33 mouse cellular contexts compared by ENCODE assay signal in the genomic region with DNA sequence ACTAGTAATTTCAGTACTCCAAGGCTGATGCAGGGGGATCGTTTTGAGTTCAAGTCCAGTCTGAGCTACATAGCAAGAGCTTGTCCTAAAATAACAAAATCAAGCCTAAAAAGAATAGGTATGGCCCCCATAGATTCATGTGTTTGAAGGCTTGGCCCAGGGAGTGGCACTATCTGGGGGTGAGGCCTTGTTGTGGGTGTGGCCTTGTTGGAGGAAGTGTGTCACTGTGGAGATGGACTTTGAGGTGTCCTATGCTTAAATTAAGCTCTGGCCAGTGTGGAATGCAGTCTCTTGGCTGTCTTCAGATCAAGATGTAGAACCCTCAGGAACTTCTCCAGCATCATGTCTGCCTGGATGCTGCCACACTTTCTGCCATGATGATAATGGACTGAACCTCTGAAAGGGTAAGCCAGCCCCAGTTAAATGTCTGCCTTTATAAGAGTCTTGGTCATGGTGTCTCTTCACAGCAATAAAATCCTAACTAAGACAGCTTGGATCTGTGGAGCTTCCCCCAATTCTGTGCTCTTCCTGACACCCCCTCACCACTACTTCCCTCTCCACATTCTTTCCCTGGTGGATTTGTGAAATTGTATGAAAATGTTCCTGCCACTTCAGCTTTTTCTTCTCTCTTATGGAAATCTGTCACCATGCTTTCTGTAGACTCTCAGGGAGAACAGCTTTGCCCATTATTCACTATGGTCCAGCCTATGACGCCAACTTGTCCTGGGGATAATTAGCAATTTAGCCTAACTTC. TPM values are rescaled to one million over a fixed set of nuclear protein-coding genes. Genes with fewer than 3 reads are reported as not detected.
DNase-seq lines count a peak whose midpoint lies in the region; ATAC-seq and TF ChIP-seq lines count a peak whose summit lies in the region.
"Had no signal": no experiment of that assay in that cellular context is flagged by ENCODE, and none has a peak within 500 bp of the region (broad histone marks: within the 10 kb centered on the region; RNA-seq: fewer than 3 reads in every experiment).

No protein-coding gene starts in this region.

- DNase-seq in heart, adult 2 months: no peak
- peak; percentile 37 for DNase-seq in MEL (ENCODE audit: low read depth, low spot score)
- no peak for DNase-seq in stomach, postnatal 0 days (ENCODE audit: low spot score)
- DNase-seq: adrenal gland, postnatal 10 days; B cell, adult 2 months; cerebellum, adult 11-12 months; cerebellum, postnatal 10 days; kidney, adult 2 months; kidney, postnatal 36 days; lung, postnatal 36 days; retina, postnatal 1 day; spleen, adult 18-20 months; thymus, adult 18-20 months; thymus, postnatal 25 days had no signal

- peak overlapping the region; percentile 52; the same call in 1 of the 2 replicates for H3K27ac ChIP-seq in heart, embryonic 12.5 days (ENCODE audit: poor library complexity, severe bottlenecking)
- no peak overlapping the region for H3K27ac ChIP-seq in heart, adult 2 months
- no peak overlapping the region for H3K27ac ChIP-seq in MEL (ENCODE audit: control insufficient read depth, low read depth, low read length)
- H3K27ac ChIP-seq in intestine, embryonic 16.5 days (ENCODE audit: low read length): no peak overlapping the region
- no peak overlapping the region for H3K27ac ChIP-seq in midbrain, embryonic 13.5 days
- no peak overlapping the region for H3K27ac ChIP-seq in stomach, postnatal 0 days (replicated peaks)
- H3K27ac ChIP-seq in forebrain, embryonic 13.5 days: no peak overlapping the region
- H3K27ac ChIP-seq: forebrain, embryonic 15.5 days; heart, embryonic 15.5 days; hindbrain, embryonic 12.5 days; hindbrain, postnatal 0 days; layer of hippocampus, adult 2 months; left cerebral cortex, adult 2 months; limb, embryonic 13.5 days; liver, embryonic 15.5 days; lung, embryonic 15.5 days; midbrain, embryonic 12.5 days had no signal

- H3K36me3 ChIP-seq in heart, embryonic 12.5 days: peaks cover 26% of the 10 kb centered on the region
- no peaks in the 10 kb centered on the region for H3K36me3 ChIP-seq in heart, adult 2 months (ENCODE audit: control insufficient read depth, insufficient read depth, low read length)
- H3K36me3 ChIP-seq in MEL (ENCODE audit: control insufficient read depth in 1 of 2, insufficient read depth in 2 of 2, low read length in 2 of 2): peaks cover 0 to 5% of the 10 kb centered on the region in 2 experiments; a peak in 2 of 4 replicates
- H3K36me3 ChIP-seq in intestine, embryonic 16.5 days (ENCODE audit: control insufficient read depth, insufficient read depth, low read length): peaks cover 8% of the 10 kb centered on the region; the same call in 1 of the 2 replicates
- no peaks in the 10 kb centered on the region for H3K36me3 ChIP-seq in midbrain, embryonic 13.5 days
- H3K36me3 ChIP-seq in stomach, postnatal 0 days (ENCODE audit: control insufficient read depth, insufficient read depth, low read length): no peaks in the 10 kb centered on the region
- H3K36me3 ChIP-seq in forebrain, embryonic 13.5 days (ENCODE audit: poor library complexity, severe bottlenecking): peaks cover 3% of the 10 kb centered on the region; the same call in 1 of the 2 replicates
- H3K36me3 ChIP-seq: hindbrain, embryonic 12.5 days; liver, embryonic 15.5 days; lung, embryonic 15.5 days had no signal

- TF ChIP-seq CTCF in heart, adult 2 months (IDR thresholded peaks at IDR 0.05): no peak
- no peak for TF ChIP-seq CTCF in MEL (IDR thresholded peaks at IDR 0.05 in 2 of 3, conservative IDR thresholded peaks at IDR 0.05 in 1 of 3; ENCODE audit: control insufficient read depth in 1 of 3, insufficient read depth in 1 of 3, low read depth in 2 of 3, low read length in 3 of 3, poor library complexity in 1 of 3, severe bottlenecking in 1 of 3)
- no peak for TF ChIP-seq CTCF in stomach, postnatal 0 days (IDR thresholded peaks at IDR 0.05; ENCODE audit: low read depth)

- H3K4me1 ChIP-seq in heart, embryonic 12.5 days (replicated peaks): peaks cover 33% of the 10 kb centered on the region
- peaks cover 2% of the 10 kb centered on the region for H3K4me1 ChIP-seq in heart, adult 2 months (ENCODE audit: control insufficient read depth, insufficient read depth, low read length)
- no peaks in the 10 kb centered on the region; a peak in 1 of 4 replicates for H3K4me1 ChIP-seq in MEL (ENCODE audit: control insufficient read depth in 1 of 2, insufficient read depth in 2 of 2, low read length in 2 of 2)
- peaks cover 31% of the 10 kb centered on the region for H3K4me1 ChIP-seq in intestine, embryonic 16.5 days (ENCODE audit: control insufficient read depth, insufficient read depth, low read length)
- no peaks in the 10 kb centered on the region for H3K4me1 ChIP-seq in midbrain, embryonic 13.5 days (replicated peaks)
- H3K4me1 ChIP-seq in stomach, postnatal 0 days (replicated peaks; ENCODE audit: control insufficient read depth, insufficient read depth): no peaks in the 10 kb centered on the region
- peaks cover 6% of the 10 kb centered on the region; the same call in 1 of the 2 replicates for H3K4me1 ChIP-seq in forebrain, embryonic 13.5 days
- H3K4me1 ChIP-seq: hindbrain, embryonic 12.5 days; limb, embryonic 13.5 days had no signal

- WGBS in heart, embryonic 12.5 days: 83% methylated on average over 2 of the region's 2 CpGs
- 96% methylated on average over 2 of the region's 2 CpGs for WGBS in heart, adult 2 months
- WGBS in intestine, embryonic 16.5 days: 94% methylated on average over 2 of the region's 2 CpGs
- 94% methylated on average over 2 of the region's 2 CpGs for WGBS in midbrain, embryonic 13.5 days
- WGBS in stomach, postnatal 0 days: 87% methylated on average over 2 of the region's 2 CpGs
- 90% methylated on average over 2 of the region's 2 CpGs for WGBS in forebrain, embryonic 13.5 days

- H3K9me3 ChIP-seq in heart, embryonic 12.5 days (replicated peaks): no peaks in the 10 kb centered on the region
- H3K9me3 ChIP-seq in MEL (replicated peaks; ENCODE audit: insufficient read depth, low read length): no peaks in the 10 kb centered on the region
- H3K9me3 ChIP-seq in intestine, embryonic 16.5 days (ENCODE audit: control insufficient read depth, low read length): no peaks in the 10 kb centered on the region
- no peaks in the 10 kb centered on the region for H3K9me3 ChIP-seq in midbrain, embryonic 13.5 days
- H3K9me3 ChIP-seq in stomach, postnatal 0 days (ENCODE audit: control insufficient read depth, low read length): no peaks in the 10 kb centered on the region
- no peaks in the 10 kb centered on the region for H3K9me3 ChIP-seq in forebrain, embryonic 13.5 days (replicated peaks)
- H3K9me3 ChIP-seq: forebrain, embryonic 15.5 days; heart, embryonic 15.5 days; hindbrain, embryonic 12.5 days; limb, embryonic 13.5 days; liver, embryonic 15.5 days; lung, embryonic 15.5 days; megakaryocyte, embryonic 14.5 days; midbrain, embryonic 12.5 days had no signal

- no peak overlapping the region for H3K4me2 ChIP-seq in heart, embryonic 12.5 days
- H3K4me2 ChIP-seq in intestine, embryonic 16.5 days (ENCODE audit: low read depth, low read length): no peak overlapping the region
- no peak overlapping the region for H3K4me2 ChIP-seq in midbrain, embryonic 13.5 days (replicated peaks)
- H3K4me2 ChIP-seq in stomach, postnatal 0 days (replicated peaks; ENCODE audit: low read depth): no peak overlapping the region
- no peak overlapping the region for H3K4me2 ChIP-seq in forebrain, embryonic 13.5 days
- H3K4me2 ChIP-seq: forebrain, embryonic 15.5 days; heart, embryonic 15.5 days; hindbrain, embryonic 12.5 days; limb, embryonic 13.5 days; liver, embryonic 15.5 days; lung, embryonic 15.5 days; midbrain, embryonic 12.5 days had no signal

- intact Hi-C loops in heart, adult 2 months (cut with DNase I): no loop called here

- no peak overlapping the region for H3K4me3 ChIP-seq in heart, embryonic 12.5 days
- H3K4me3 ChIP-seq in heart, adult 2 months: no peak overlapping the region
- no peak overlapping the region for H3K4me3 ChIP-seq in MEL (ENCODE audit: control insufficient read depth in 1 of 2, insufficient read depth in 1 of 2, low read depth in 2 of 2, low read length in 2 of 2)
- H3K4me3 ChIP-seq in intestine, embryonic 16.5 days (ENCODE audit: low read length): no peak overlapping the region
- no peak overlapping the region for H3K4me3 ChIP-seq in midbrain, embryonic 13.5 days (replicated peaks)
- H3K4me3 ChIP-seq in stomach, postnatal 0 days (ENCODE audit: low read depth, low read length): no peak overlapping the region
- no peak overlapping the region for H3K4me3 ChIP-seq in forebrain, embryonic 13.5 days
- H3K4me3 ChIP-seq: forebrain, embryonic 15.5 days; heart, embryonic 15.5 days; hindbrain, embryonic 12.5 days; layer of hippocampus, adult 2 months; left cerebral cortex, adult 2 months; limb, embryonic 13.5 days; liver, embryonic 15.5 days; lung, embryonic 15.5 days; megakaryocyte, embryonic 14.5 days; midbrain, embryonic 12.5 days had no signal

- H3K9ac ChIP-seq in heart, embryonic 12.5 days: no peak overlapping the region
- no peak overlapping the region for H3K9ac ChIP-seq in heart, adult 2 months (ENCODE audit: low read depth, low read length)
- no peak overlapping the region for H3K9ac ChIP-seq in MEL (ENCODE audit: control insufficient read depth, low read depth, low read length, poor library complexity, severe bottlenecking)
- H3K9ac ChIP-seq in intestine, embryonic 16.5 days (ENCODE audit: low read depth, low read length): no peak overlapping the region
- no peak overlapping the region for H3K9ac ChIP-seq in midbrain, embryonic 13.5 days (replicated peaks)
- H3K9ac ChIP-seq in stomach, postnatal 0 days (ENCODE audit: low read length): no peak overlapping the region
- no peak overlapping the region for H3K9ac ChIP-seq in forebrain, embryonic 13.5 days
- H3K9ac ChIP-seq: forebrain, embryonic 15.5 days; heart, embryonic 15.5 days; hindbrain, embryonic 12.5 days; limb, embryonic 13.5 days; liver, embryonic 15.5 days; lung, embryonic 15.5 days; midbrain, embryonic 12.5 days had no signal

- TF ChIP-seq EP300 in heart, adult 2 months (IDR thresholded peaks at IDR 0.05; ENCODE audit: insufficient read depth, low read depth, low read length): no peak
- no peak for TF ChIP-seq EP300 in MEL (IDR thresholded peaks at IDR 0.05; ENCODE audit: low read depth in 1 of 2, low read length in 2 of 2)
- TF ChIP-seq EP300 in stomach, postnatal 0 days (optimal IDR thresholded peaks at IDR 0.05): no peak

- no peaks in the 10 kb centered on the region for H3K79me2 ChIP-seq in heart, adult 2 months (replicated peaks; ENCODE audit: control insufficient read depth, insufficient read depth, low read length)
- no peaks in the 10 kb centered on the region for H3K79me2 ChIP-seq in MEL (ENCODE audit: control insufficient read depth, insufficient read depth, low read length, poor library complexity)

- no peaks in the 10 kb centered on the region for H3K27me3 ChIP-seq in heart, embryonic 12.5 days (replicated peaks)
- H3K27me3 ChIP-seq in heart, adult 2 months (ENCODE audit: control insufficient read depth, insufficient read depth, low read length): no peaks in the 10 kb centered on the region
- H3K27me3 ChIP-seq in MEL (ENCODE audit: control insufficient read depth in 1 of 2, insufficient read depth in 2 of 2, low read length in 2 of 2): no peaks in the 10 kb centered on the region
- no peaks in the 10 kb centered on the region for H3K27me3 ChIP-seq in intestine, embryonic 16.5 days (replicated peaks; ENCODE audit: control insufficient read depth, insufficient read depth, low read length)
- no peaks in the 10 kb centered on the region for H3K27me3 ChIP-seq in midbrain, embryonic 13.5 days
- H3K27me3 ChIP-seq in stomach, postnatal 0 days (ENCODE audit: control insufficient read depth, insufficient read depth, low read length): no peaks in the 10 kb centered on the region
- no peaks in the 10 kb centered on the region for H3K27me3 ChIP-seq in forebrain, embryonic 13.5 days
- H3K27me3 ChIP-seq: CH12.LX; forebrain, embryonic 15.5 days; heart, embryonic 15.5 days; hindbrain, embryonic 12.5 days; limb, embryonic 13.5 days; liver, embryonic 15.5 days; lung, embryonic 15.5 days; megakaryocyte, embryonic 14.5 days; midbrain, embryonic 12.5 days had no signal

- TF ChIP-seq POLR2A in heart, adult 2 months (IDR thresholded peaks at IDR 0.05; ENCODE audit: insufficient read depth, low read depth, low read length): no peak
- TF ChIP-seq POLR2A in MEL (IDR thresholded peaks at IDR 0.05; ENCODE audit: control insufficient read depth in 1 of 2, insufficient read depth in 1 of 2, low read depth in 1 of 2, low read length in 2 of 2, poor library complexity in 1 of 2): no peak

- no peak for TF ChIP-seq RAD21 in MEL (IDR thresholded peaks at IDR 0.05; ENCODE audit: low read depth, low read length)

- ATAC-seq in heart, embryonic 12.5 days (ENCODE audit: insufficient number of reproducible peaks, low FRiP score): no peak
- peak; percentile 67 for ATAC-seq in intestine, embryonic 16.5 days
- ATAC-seq in megakaryocyte, adult 5-6 weeks (ENCODE audit: poor library complexity, severe bottlenecking): peak; percentile 34; the same call in 1 of the 2 replicates
- no peak for ATAC-seq in midbrain, embryonic 13.5 days
- ATAC-seq in stomach, postnatal 0 days (ENCODE audit: low FRiP score, low TSS enrichment): no peak
- ATAC-seq in forebrain, embryonic 13.5 days: no peak
- ATAC-seq: forebrain, embryonic 15.5 days; hindbrain, postnatal 0 days had no signal

RNA-seq across cellular contexts. Expression of gene Soat1, which starts 18.9 kb away (rescaled TPM):
- polyA plus RNA-seq in heart, embryonic 12.5 days (2016; fragmentation: Nextera tagmentation; extraction: Ambion mirVana): 48.3 and 48.9 TPM in 2 replicates
- 1 to 10 TPM; 7.1 to 8.2 TPM for total RNA-seq in heart, adult 2 months (2021)
- 5.6 and 13.3 TPM in 2 replicates for polyA plus RNA-seq in heart, adult 2 months (2012; rRNA removed)
- total RNA-seq in MEL (2012; rRNA removed): 2.7 and 7.7 TPM in 2 replicates
- 10 to 100 TPM in 1 of 2 experiments, not detected in 1; 10.5 TPM for polyA plus RNA-seq in MEL (2012; ENCODE audit: insufficient read depth in 1 of 2, insufficient read length in 2 of 2, low read depth in 1 of 2, low replicate concordance in 2 of 2, missing spikeins in 1 of 2)
- polyA plus RNA-seq in intestine, embryonic 16.5 days (2015; fragmentation: Nextera tagmentation; extraction: Ambion mirVana): 84.4 and 93.9 TPM in 2 replicates
- total RNA-seq in megakaryocyte, adult 5-6 weeks (2015): 223 and 228 TPM in 2 replicates
- total RNA-seq in megakaryocyte, adult 5-6 weeks (2017): 341 and 376 TPM in 2 replicates
- 10.9 and 11.1 TPM in 2 replicates for polyA plus RNA-seq in midbrain, embryonic 13.5 days (2015; fragmentation: Nextera tagmentation; extraction: Ambion mirVana)
- 16.2 and 17.6 TPM in 2 replicates for polyA plus RNA-seq in stomach, postnatal 0 days (2015; fragmentation: Nextera tagmentation; extraction: Ambion mirVana)
- polyA plus RNA-seq in forebrain, embryonic 13.5 days (2015; fragmentation: Nextera tagmentation; extraction: Ambion mirVana): 16.0 and 18.1 TPM in 2 replicates

RNA-seq across cellular contexts. Expression of gene Axdnd1, which starts 34.2 kb away (rescaled TPM):
- polyA plus RNA-seq in heart, embryonic 12.5 days (2016; fragmentation: Nextera tagmentation; extraction: Ambion mirVana): 0.13 and 0.48 TPM in 2 replicates
- total RNA-seq in heart, adult 2 months (2021): not detected
- polyA plus RNA-seq in heart, adult 2 months (2012; rRNA removed): not detected in 2 replicates
- 0.07 and 0.08 TPM in 2 replicates for total RNA-seq in MEL (2012; rRNA removed)
- polyA plus RNA-seq in MEL (2012; ENCODE audit: insufficient read depth in 1 of 2, insufficient read length in 2 of 2, low read depth in 1 of 2, low replicate concordance in 2 of 2, missing spikeins in 1 of 2): under 1 TPM in 1 of 2 experiments, not detected in 1; 0.29 TPM
- polyA plus RNA-seq in intestine, embryonic 16.5 days (2015; fragmentation: Nextera tagmentation; extraction: Ambion mirVana): 0.16 and 0.29 TPM in 2 replicates
- total RNA-seq in megakaryocyte, adult 5-6 weeks (2015): 2.2 TPM in 1 of 2 replicates, not detected in the other
- 0.92 and 1.8 TPM in 2 replicates for total RNA-seq in megakaryocyte, adult 5-6 weeks (2017)
- 0.17 and 0.45 TPM in 2 replicates for polyA plus RNA-seq in midbrain, embryonic 13.5 days (2015; fragmentation: Nextera tagmentation; extraction: Ambion mirVana)
- 0.07 and 0.24 TPM in 2 replicates for polyA plus RNA-seq in stomach, postnatal 0 days (2015; fragmentation: Nextera tagmentation; extraction: Ambion mirVana)
- 0.30 and 0.33 TPM in 2 replicates for polyA plus RNA-seq in forebrain, embryonic 13.5 days (2015; fragmentation: Nextera tagmentation; extraction: Ambion mirVana)
- total RNA-seq: CH12.LX; gastrocnemius, adult 8-10 months; heart, postnatal 25 days had no signal
- polyA plus RNA-seq: kidney, adult 2 months; liver, embryonic 15.5 days; midbrain, embryonic 12.5 days had no signal

Comparison
In these comparisons a context has a peak if more than half of its experiments do, and no peak if none do; other contexts are left out.
1. ATAC-seq: peak in intestine, embryonic 16.5 days (single experiment) and megakaryocyte, adult 5-6 weeks (single experiment); none in heart, embryonic 12.5 days (single experiment), midbrain, embryonic 13.5 days (single experiment), stomach, postnatal 0 days (single experiment) and forebrain, embryonic 13.5 days (single experiment).